Mouse (Mus musculus) limb, embryonic 13.5 days (tissue): ENCODE data around the gene BC030499. TPM values are rescaled to one million over a fixed set of nuclear protein-coding genes. Genes with fewer than 3 reads are reported as not detected.

Experiments
- ATAC-seq: fragments of 200-750 bp; cut with Nextera tagmentation; 2 replicates; pipeline ENCODE4 v1.8.0; 2017; ENCODE audit warnings: low read depth, moderate number of reproducible peaks, moderate TSS enrichment; ENCODE audit not compliant: low FRiP score
- H3K27ac ChIP-seq: fragments of 300-500 bp; sonication (generic); 2 replicates; pipeline ENCODE4 v1.5.1; 2015; ENCODE audit warnings: inconsistent platforms, mild to moderate bottlenecking, moderate library complexity
- H3K27me3 ChIP-seq: fragments of 300-500 bp; sonication (generic); 2 replicates; pipeline ENCODE4 v1.6.1; 2015; ENCODE audit warnings: mild to moderate bottlenecking, inconsistent platforms
- H3K36me3 ChIP-seq: fragments of 300-500 bp; sonication (generic); 2 replicates; pipeline ENCODE4 v1.6.1; 2015; ENCODE audit warnings: inconsistent platforms, mild to moderate bottlenecking, moderate library complexity
- H3K4me1 ChIP-seq: fragments of 300-500 bp; sonication (generic); 2 replicates; pipeline ENCODE4 v1.6.1; 2015; ENCODE audit warnings: inconsistent platforms
- H3K4me2 ChIP-seq: fragments of 300-500 bp; sonication (generic); replicated peaks from 2 replicates; pipeline ENCODE4 v1.6.1; 2015; ENCODE audit warnings: inconsistent platforms, mild to moderate bottlenecking, moderate library complexity
- H3K4me3 ChIP-seq: fragments of 300-500 bp; sonication (generic); 2 replicates; pipeline ENCODE4 v1.5.1; 2015; ENCODE audit warnings: moderate library complexity, mild to moderate bottlenecking, inconsistent platforms
- H3K9ac ChIP-seq: fragments of 300-500 bp; sonication (generic); 2 replicates; pipeline ENCODE4 v1.6.1; 2015; ENCODE audit warnings: mild to moderate bottlenecking, inconsistent platforms
- H3K9me3 ChIP-seq: fragments of 300-500 bp; sonication (generic); 2 replicates; pipeline ENCODE4 v1.6.1; 2016; ENCODE audit warnings: inconsistent platforms
- WGBS: fragments of 180-500 bp; shearing (Covaris S2); methylation state at CpG from one replicate; pipeline ENCODE4 v1.1.7; 2015; 5-methylcytosine and 5-hydroxymethylcytosine counted together
- polyA plus RNA-seq: library from polyadenylated mRNA; unstranded; fragments of >200 nt; fragmentation: Nextera tagmentation; extraction: Ambion mirVana; gene quantifications from 2 replicates; pipeline ENCODE4 v1.2.1, GENCODE M21; 2015

Gene BC030499
- polyA plus RNA-seq, 1 experiment from 2014 or later, result 0.56 TPM

GRCm38 (mm10) chr11:78341702-78342101 lies 51.1 kb downstream of the BC030499 start:
- Histone ChIP-seq H3K9me3 (no peaks in the 10 kb centered on the region), H3K36me3 (peaks cover 45% of the 10 kb centered on the region), H3K4me2 (no peak overlapping the region), H3K27me3 (no peaks in the 10 kb centered on the region), H3K4me1 (peaks cover 32% of the 10 kb centered on the region), H3K9ac (no peak overlapping the region), H3K4me3 (no peak overlapping the region), H3K27ac (no peak overlapping the region)
- WGBS, result 82% methylated on average over 12 of the region's 12 CpGs
- no peak for ATAC-seq

GRCm38 (mm10) chr11:78343381-78344327 lies 53.0 kb downstream of the BC030499 start, which contains the start of gene Unc119:
Gene Unc119, plus strand, starts transcription at chr11:78343482.
- no peaks in the 10 kb centered on the region for H3K27me3 ChIP-seq
- H3K4me3 ChIP-seq, result peak within 1 kb of the TSS; percentile 91
- H3K9me3 ChIP-seq, result no peaks in the 10 kb centered on the region
- H3K27ac ChIP-seq, result peak within 1 kb of the TSS; percentile 93
- 1% methylated on average over 55 of the region's 66 CpGs for WGBS
- ATAC-seq, result peak; percentile 89
- H3K4me2 ChIP-seq, result peak within 1 kb of the TSS; percentile 89
- peak within 1 kb of the TSS; percentile 96 for H3K9ac ChIP-seq
- peaks cover 46% of the 10 kb centered on the region for H3K36me3 ChIP-seq
- H3K4me1 ChIP-seq, result peaks cover 37% of the 10 kb centered on the region

GRCm38 (mm10) chr11:78344328-78344889 lies 53.8 kb downstream of the BC030499 start:
- H3K4me2 ChIP-seq, result peak overlapping the region; percentile 89
- H3K27me3 ChIP-seq, result no peaks in the 10 kb centered on the region
- 79% methylated on average over 6 of the region's 6 CpGs for WGBS
- H3K4me3 ChIP-seq, result peak overlapping the region; percentile 91
- peaks cover 38% of the 10 kb centered on the region for H3K4me1 ChIP-seq
- H3K27ac ChIP-seq, result peak overlapping the region; percentile 93; the same call in 1 of the 2 replicates
- ATAC-seq, result no peak
- H3K9me3 ChIP-seq, result no peaks in the 10 kb centered on the region
- H3K36me3 ChIP-seq, result peaks cover 46% of the 10 kb centered on the region
- H3K9ac ChIP-seq, result peak overlapping the region; percentile 96

GRCm38 (mm10) chr11:78344890-78345715 lies 54.5 kb downstream of the BC030499 start:
- peak overlapping the region; percentile 52; the same call in 1 of the 2 replicates for H3K27ac ChIP-seq
- no peaks in the 10 kb centered on the region for H3K9me3 ChIP-seq
- H3K9ac ChIP-seq, result peak overlapping the region; percentile 55
- H3K4me1 ChIP-seq, result peaks cover 45% of the 10 kb centered on the region
- H3K36me3 ChIP-seq, result peaks cover 43% of the 10 kb centered on the region
- ATAC-seq, result no peak
- H3K4me2 ChIP-seq, result peak overlapping the region; percentile 89
- H3K27me3 ChIP-seq, result no peaks in the 10 kb centered on the region
- H3K4me3 ChIP-seq, result peak overlapping the region; percentile 91
- WGBS, result 66% methylated on average over 8 of the region's 8 CpGs

GRCm38 (mm10) chr11:78345801-78346200 lies 55.2 kb downstream of the BC030499 start:
- H3K4me3 ChIP-seq, result no peak overlapping the region
- H3K9me3 ChIP-seq, result no peaks in the 10 kb centered on the region
- ATAC-seq, result no peak
- WGBS, result 79% methylated on average over 7 of the region's 7 CpGs
- H3K4me1 ChIP-seq, result peaks cover 45% of the 10 kb centered on the region
- peaks cover 36% of the 10 kb centered on the region for H3K36me3 ChIP-seq
- peak overlapping the region; percentile 22; the same call in 1 of the 2 replicates for H3K27ac ChIP-seq
- H3K27me3 ChIP-seq, result no peaks in the 10 kb centered on the region
- H3K4me2 ChIP-seq, result peak overlapping the region; percentile 89; the same call in 1 of the 2 replicates
- peak overlapping the region; percentile 50; the same call in 1 of the 2 replicates for H3K9ac ChIP-seq

Other genes starting within 250 kb of the BC030499 start
- 37.8 and 38.7 TPM in 2 replicates for gene Eral1, start 210.5 kb upstream of the BC030499 start, polyA plus RNA-seq
- 13.7 and 16.1 TPM in 2 replicates for gene Fam222b, start 196.2 kb upstream of the BC030499 start, polyA plus RNA-seq
- 108 and 109 TPM in 2 replicates for gene Traf4, start 125.3 kb upstream of the BC030499 start, polyA plus RNA-seq
- gene Nek8, start 114.2 kb upstream of the BC030499 start, polyA plus RNA-seq, result 20.1 and 20.7 TPM in 2 replicates
- 13.5 and 14.1 TPM in 2 replicates for gene Tlcd1, start 114.1 kb upstream of the BC030499 start, polyA plus RNA-seq
- gene Rpl23a, start 107.3 kb upstream of the BC030499 start, polyA plus RNA-seq, result 1,373 and 1,384 TPM in 2 replicates
- gene Rab34, start 102.4 kb upstream of the BC030499 start, polyA plus RNA-seq, result 171 and 185 TPM in 2 replicates
- 2.7 and 3.0 TPM in 2 replicates for gene Proca1, start 97.4 kb upstream of the BC030499 start, polyA plus RNA-seq
- 78.9 and 81.2 TPM in 2 replicates for gene Sdf2, start 45.1 kb upstream of the BC030499 start, polyA plus RNA-seq
- 29.4 and 33.2 TPM in 2 replicates for gene Supt6, start 44.9 kb upstream of the BC030499 start, polyA plus RNA-seq
- 74.7 and 76.1 TPM in 2 replicates for gene 2610507B11Rik, start 29.1 kb upstream of the BC030499 start, polyA plus RNA-seq
- 39.6 and 45.8 TPM in 2 replicates for gene Spag5, start 10.7 kb downstream of the BC030499 start, polyA plus RNA-seq
- gene Aldoc, start 32.1 kb downstream of the BC030499 start, polyA plus RNA-seq, result 6.5 and 6.6 TPM in 2 replicates
- gene Pigs, start 37.6 kb downstream of the BC030499 start, polyA plus RNA-seq, result 88.5 and 88.9 TPM in 2 replicates
- 70.1 and 74.7 TPM in 2 replicates for gene Unc119, start 52.6 kb downstream of the BC030499 start, polyA plus RNA-seq
- gene Foxn1, start 95.7 kb downstream of the BC030499 start, polyA plus RNA-seq, result 0.24 and 0.48 TPM in 2 replicates
- not detected in 2 replicates for gene Slc13a2, start 131.4 kb downstream of the BC030499 start, polyA plus RNA-seq
- gene Slc46a1, start 174.9 kb downstream of the BC030499 start, polyA plus RNA-seq, result 17.1 TPM in 2 replicates
- gene Sarm1, start 206.9 kb downstream of the BC030499 start, polyA plus RNA-seq, result 2.4 and 2.6 TPM in 2 replicates
- 0.39 and 1.8 TPM in 2 replicates for gene Vtn, start 208.2 kb downstream of the BC030499 start, polyA plus RNA-seq
- not detected in 2 replicates for gene Sebox, start 212.6 kb downstream of the BC030499 start, polyA plus RNA-seq
- gene Tmem199, start 221.3 kb downstream of the BC030499 start, polyA plus RNA-seq, result 45.9 and 48.7 TPM in 2 replicates
- gene Poldip2, start 221.4 kb downstream of the BC030499 start, polyA plus RNA-seq, result 182 and 186 TPM in 2 replicates
- 81.4 and 84.8 TPM in 2 replicates for gene Tnfaip1, start 245.5 kb downstream of the BC030499 start, polyA plus RNA-seq
- 165 and 168 TPM in 2 replicates for gene Ift20, start 245.5 kb downstream of the BC030499 start, polyA plus RNA-seq